Mouse (Mus musculus): ENCODE results near the gene Zbtb17. TPM values are rescaled to one million over a fixed set of nuclear protein-coding genes. Genes with fewer than 3 reads are reported as not detected.

Zbtb17 gene
- polyA plus RNA-seq, 1 experiment: 69.2 TPM

GRCm38 (mm10) chr4:141461088-141461487, 16.6 kb downstream of the Zbtb17 start:
- TF ChIP-seq POLR2A (IDR thresholded peaks at IDR 0.05; ENCODE audit: borderline replicate concordance, extremely low read depth, insufficient read depth, insufficient read length, poor library complexity, severe bottlenecking): no peak
- TF ChIP-seq CTCF (IDR thresholded peaks at IDR 0.05; ENCODE audit: borderline replicate concordance, extremely low read depth, insufficient read depth, insufficient read length): no peak
- DNase-seq (ENCODE audit: low read depth): peak; percentile 56

DNA sequence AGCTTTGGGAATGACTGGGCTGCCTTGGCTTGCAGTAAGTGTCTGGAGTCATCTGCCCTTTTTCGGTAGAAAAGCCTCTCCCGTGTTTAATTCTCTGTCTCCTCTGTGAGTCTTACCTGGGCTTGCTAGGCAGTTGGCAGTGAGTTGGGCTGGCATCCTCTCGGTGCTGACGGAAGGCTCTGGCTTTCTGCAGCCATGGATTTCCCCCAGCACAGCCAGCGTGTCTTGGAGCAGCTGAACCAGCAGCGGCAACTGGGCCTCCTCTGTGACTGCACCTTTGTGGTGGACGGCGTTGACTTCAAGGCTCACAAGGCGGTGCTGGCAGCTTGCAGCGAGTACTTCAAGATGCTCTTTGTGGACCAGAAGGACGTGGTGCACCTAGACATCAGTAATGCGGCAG, 17.1 kb downstream of the Zbtb17 start:
- TF ChIP-seq POLR2A (IDR thresholded peaks at IDR 0.05; ENCODE audit: borderline replicate concordance, extremely low read depth, insufficient read depth, insufficient read length, poor library complexity, severe bottlenecking) (no peak), CTCF (IDR thresholded peaks at IDR 0.05; ENCODE audit: borderline replicate concordance, extremely low read depth, insufficient read depth, insufficient read length) (no peak)
- no peak for DNase-seq (ENCODE audit: low read depth)

GRCm38 (mm10) chr4:141463472-141463871, 19.0 kb downstream of the Zbtb17 start:
- DNase-seq (ENCODE audit: low read depth): no peak

DNA sequence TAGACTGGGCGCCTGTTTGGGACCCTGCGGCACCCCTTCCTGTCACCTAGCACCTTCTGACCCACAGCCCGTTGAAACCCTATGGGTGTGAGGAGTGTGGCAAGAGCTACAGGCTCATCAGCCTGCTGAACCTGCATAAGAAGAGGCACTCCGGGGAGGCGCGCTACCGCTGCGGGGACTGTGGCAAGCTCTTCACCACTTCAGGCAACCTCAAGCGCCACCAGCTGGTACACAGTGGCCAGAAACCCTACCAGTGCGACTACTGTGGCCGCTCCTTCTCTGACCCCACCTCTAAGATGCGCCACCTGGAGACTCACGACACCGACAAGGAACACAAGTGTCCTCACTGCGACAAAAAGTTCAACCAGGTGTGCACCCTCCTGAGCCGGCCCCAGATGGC, 20.3 kb downstream of the Zbtb17 start:
- no peak for TF ChIP-seq CTCF (IDR thresholded peaks at IDR 0.05; ENCODE audit: borderline replicate concordance, extremely low read depth, insufficient read depth, insufficient read length)
- no peak for TF ChIP-seq POLR2A (IDR thresholded peaks at IDR 0.05; ENCODE audit: borderline replicate concordance, extremely low read depth, insufficient read depth, insufficient read length, poor library complexity, severe bottlenecking)

More at GRCm38 (mm10) chr4:141463472-141463871, 19.0 kb downstream of the Zbtb17 start:
- TF ChIP-seq CTCF (IDR thresholded peaks at IDR 0.05; ENCODE audit: borderline replicate concordance, extremely low read depth, insufficient read depth, insufficient read length) (no peak), POLR2A (IDR thresholded peaks at IDR 0.05; ENCODE audit: borderline replicate concordance, extremely low read depth, insufficient read depth, insufficient read length, poor library complexity, severe bottlenecking) (no peak)

GRCm38 (mm10) chr4:141465512-141466288, 21.2 kb downstream of the Zbtb17 start:
- TF ChIP-seq POLR2A (IDR thresholded peaks at IDR 0.05; ENCODE audit: borderline replicate concordance, extremely low read depth, insufficient read depth, insufficient read length, poor library complexity, severe bottlenecking) (no peak), CTCF (IDR thresholded peaks at IDR 0.05; ENCODE audit: borderline replicate concordance, extremely low read depth, insufficient read depth, insufficient read length) (no peak)
- no peak for DNase-seq (ENCODE audit: low read depth)

More for the DNA sequence above, 20.3 kb downstream of the Zbtb17 start:
- DNase-seq (ENCODE audit: low read depth): no peak

DNA sequence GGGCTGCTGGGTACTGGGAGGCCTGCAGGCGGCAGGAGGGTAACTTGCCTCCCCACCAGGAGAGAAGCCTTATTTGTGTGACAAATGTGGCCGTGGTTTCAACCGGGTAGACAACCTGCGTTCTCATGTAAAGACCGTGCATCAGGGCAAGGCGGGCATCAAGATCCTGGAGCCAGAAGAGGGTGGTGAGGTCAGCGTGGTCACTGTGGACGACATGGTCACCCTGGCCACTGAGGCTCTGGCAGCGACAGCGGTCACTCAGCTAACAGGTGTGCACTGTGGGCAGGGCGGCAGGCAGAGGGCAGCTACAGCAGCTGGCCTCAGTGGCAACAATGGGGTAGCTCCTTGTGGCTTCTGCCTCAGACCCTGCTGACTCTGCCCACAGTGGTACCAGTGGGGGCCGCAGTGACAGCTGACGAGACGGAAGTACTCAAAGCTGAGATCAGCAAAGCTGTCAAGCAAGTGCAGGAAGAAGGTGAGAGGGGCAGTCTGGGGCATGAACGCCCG, 21.9 kb downstream of the Zbtb17 start:
- TF ChIP-seq POLR2A (IDR thresholded peaks at IDR 0.05; ENCODE audit: borderline replicate concordance, extremely low read depth, insufficient read depth, insufficient read length, poor library complexity, severe bottlenecking) (no peak), CTCF (IDR thresholded peaks at IDR 0.05; ENCODE audit: borderline replicate concordance, extremely low read depth, insufficient read depth, insufficient read length) (no peak)
- no peak for DNase-seq (ENCODE audit: low read depth)

GRCm38 (mm10) chr4:141466844-141467580, 22.6 kb downstream of the Zbtb17 start:
- TF ChIP-seq POLR2A (IDR thresholded peaks at IDR 0.05; ENCODE audit: borderline replicate concordance, extremely low read depth, insufficient read depth, insufficient read length, poor library complexity, severe bottlenecking): no peak
- TF ChIP-seq CTCF (IDR thresholded peaks at IDR 0.05; ENCODE audit: borderline replicate concordance, extremely low read depth, insufficient read depth, insufficient read length): no peak
- no peak for DNase-seq (ENCODE audit: low read depth)

- DNase-seq (ENCODE audit: low read depth): no peak
- TF ChIP-seq POLR2A (IDR thresholded peaks at IDR 0.05; ENCODE audit: borderline replicate concordance, extremely low read depth, insufficient read depth, insufficient read length, poor library complexity, severe bottlenecking) (no peak), CTCF (IDR thresholded peaks at IDR 0.05; ENCODE audit: borderline replicate concordance, extremely low read depth, insufficient read depth, insufficient read length) (no peak)
These were observed 23.1 kb downstream of the Zbtb17 start for GRCm38 (mm10) chr4:141467581-141467927.

- TF ChIP-seq POLR2A (IDR thresholded peaks at IDR 0.05; ENCODE audit: borderline replicate concordance, extremely low read depth, insufficient read depth, insufficient read length, poor library complexity, severe bottlenecking) (no peak), CTCF (IDR thresholded peaks at IDR 0.05; ENCODE audit: borderline replicate concordance, extremely low read depth, insufficient read depth, insufficient read length) (no peak)
- DNase-seq (ENCODE audit: low read depth): no peak
These were observed 24.1 kb downstream of the Zbtb17 start for GRCm38 (mm10) chr4:141468576-141468975.

DNA sequence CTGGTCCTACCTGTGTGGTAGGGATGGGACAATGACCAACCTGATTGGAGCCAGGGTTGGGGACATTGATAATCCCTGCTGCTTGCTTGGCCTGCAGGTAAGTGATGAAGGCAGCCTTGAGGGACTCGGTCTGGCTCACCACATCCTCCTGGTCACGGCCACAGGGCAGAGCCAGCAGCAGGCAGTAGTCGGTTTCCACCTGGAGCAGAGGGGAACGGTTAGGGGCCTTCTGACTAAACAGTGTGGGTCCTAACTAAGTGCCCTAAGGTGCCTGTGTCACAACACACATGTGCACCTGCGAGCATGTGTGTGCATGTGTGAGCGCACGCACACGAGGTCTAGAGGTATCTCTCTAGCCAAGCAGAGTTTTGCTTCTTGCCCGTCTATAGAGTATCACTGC, 24.9 kb downstream of the Zbtb17 start:
- no peak for DNase-seq (ENCODE audit: low read depth)
- no peak for TF ChIP-seq CTCF (IDR thresholded peaks at IDR 0.05; ENCODE audit: borderline replicate concordance, extremely low read depth, insufficient read depth, insufficient read length)

- DNase-seq (ENCODE audit: low read depth): no peak
- TF ChIP-seq POLR2A (IDR thresholded peaks at IDR 0.05; ENCODE audit: borderline replicate concordance, extremely low read depth, insufficient read depth, insufficient read length, poor library complexity, severe bottlenecking): no peak
- TF ChIP-seq CTCF (IDR thresholded peaks at IDR 0.05; ENCODE audit: borderline replicate concordance, extremely low read depth, insufficient read depth, insufficient read length): no peak
These were observed 27.0 kb downstream of the Zbtb17 start for GRCm38 (mm10) chr4:141471491-141471890.
